Mouse (Mus musculus) forebrain, embryonic 12.5 days (tissue): Measurements from ENCODE around the gene Phlda3. TPM values are rescaled to one million over a fixed set of nuclear protein-coding genes. Genes with fewer than 3 reads are reported as not detected.

Source experiments
- ATAC-seq: fragments of 200-750 bp; cut with Nextera tagmentation; 2 replicates; pipeline ENCODE4 v1.8.0; 2017; ENCODE audit warnings: moderate TSS enrichment; ENCODE audit not compliant: low FRiP score
- H3K27ac ChIP-seq: fragments of 300-500 bp; sonication (generic); 2 replicates; pipeline ENCODE4 v1.5.1; 2016; ENCODE audit warnings: mild to moderate bottlenecking
- H3K27me3 ChIP-seq: fragments of 300-500 bp; sonication (generic); 2 replicates; pipeline ENCODE4 v1.6.1; 2016; ENCODE audit warnings: mild to moderate bottlenecking
- H3K36me3 ChIP-seq: fragments of 300-500 bp; sonication (generic); replicated peaks from 2 replicates; pipeline ENCODE4 v1.6.1; 2016; ENCODE audit warnings: mild to moderate bottlenecking
- H3K4me1 ChIP-seq: fragments of 300-500 bp; sonication (generic); 2 replicates; pipeline ENCODE4 v1.6.1; 2016
- H3K4me2 ChIP-seq: fragments of 300-500 bp; sonication (generic); 2 replicates; pipeline ENCODE4 v1.6.1; 2016; ENCODE audit warnings: mild to moderate bottlenecking, moderate library complexity
- H3K4me3 ChIP-seq: fragments of 300-500 bp; sonication (generic); replicated peaks from 2 replicates; pipeline ENCODE4 v1.5.1; 2016; ENCODE audit warnings: mild to moderate bottlenecking
- H3K9ac ChIP-seq: fragments of 300-500 bp; sonication (generic); 2 replicates; pipeline ENCODE4 v1.6.1; 2016; ENCODE audit warnings: mild to moderate bottlenecking
- H3K9me3 ChIP-seq: fragments of 300-500 bp; sonication (generic); 2 replicates; pipeline ENCODE4 v1.6.1; 2016
- WGBS: fragments of 180-500 bp; shearing (Covaris S2); methylation state at CpG from one replicate; pipeline ENCODE4 v1.1.7; 2016; 5-methylcytosine and 5-hydroxymethylcytosine counted together
- polyA plus RNA-seq: library from polyadenylated mRNA; unstranded; fragments of >200 nt; fragmentation: Nextera tagmentation; extraction: Ambion mirVana; gene quantifications from 2 replicates; pipeline ENCODE4 v1.2.1, GENCODE M21; 2016

Gene Phlda3
- polyA plus RNA-seq, 1 experiment from 2014 or later: 16.9 TPM

GRCm38 (mm10) chr1:135731897-135732684 lies 33.8 kb upstream of the Phlda3 start:
- Histone ChIP-seq H3K4me1 (peaks cover 59% of the 10 kb centered on the region), H3K9ac (no peak overlapping the region), H3K27ac (no peak overlapping the region), H3K27me3 (peaks cover 14% of the 10 kb centered on the region; the same call in 1 of the 2 replicates), H3K36me3 (no peaks in the 10 kb centered on the region), H3K4me2 (0 out of 2 replicates have a peak overlapping the region, but pooled peaks have one; percentile 17), H3K9me3 (no peaks in the 10 kb centered on the region), H3K4me3 (no peak overlapping the region)
- ATAC-seq: peak; percentile 42; the same call in 1 of the 2 replicates
- WGBS: 40% methylated on average over 11 of the region's 11 CpGs

- H3K36me3 ChIP-seq: no peaks in the 10 kb centered on the region
- 0 out of 2 replicates have a peak overlapping the region, but pooled peaks have one; percentile 8 for H3K4me2 ChIP-seq
- no peak for ATAC-seq
- no peak overlapping the region for H3K4me3 ChIP-seq
- H3K9me3 ChIP-seq: no peaks in the 10 kb centered on the region
- peaks cover 47% of the 10 kb centered on the region for H3K4me1 ChIP-seq
- H3K27ac ChIP-seq: no peak overlapping the region
- 37% methylated on average over 5 of the region's 7 CpGs for WGBS
- peaks cover 8% of the 10 kb centered on the region; the same call in 1 of the 2 replicates for H3K27me3 ChIP-seq
- H3K9ac ChIP-seq: no peak overlapping the region
These were observed 31.5 kb upstream of the Phlda3 start for GRCm38 (mm10) chr1:135734225-135734937.

DNA sequence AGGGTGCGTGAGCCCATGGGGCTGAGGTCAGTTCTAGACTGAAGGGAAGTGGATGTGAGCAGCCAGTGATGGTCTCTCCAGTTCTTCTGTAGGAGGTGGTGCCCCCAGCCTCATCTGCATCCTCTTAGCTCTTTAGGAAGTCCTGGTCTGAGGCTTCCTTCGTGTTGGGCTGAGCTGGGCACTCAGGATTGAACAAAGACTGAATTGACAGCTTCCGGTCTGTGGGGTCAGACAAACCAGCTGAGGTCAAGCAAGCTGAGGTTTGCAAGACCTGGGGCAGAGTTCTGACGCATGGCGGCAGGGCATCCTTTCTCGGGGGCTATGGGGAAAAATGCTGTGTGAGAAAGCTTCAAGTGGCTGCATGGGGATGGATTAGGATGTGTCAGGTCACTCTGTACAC lies 30.5 kb upstream of the Phlda3 start:
- H3K4me2 ChIP-seq: no peak overlapping the region
- peaks cover under 1% of the 10 kb centered on the region; the same call in 1 of the 2 replicates for H3K27me3 ChIP-seq
- H3K4me1 ChIP-seq: peaks cover 42% of the 10 kb centered on the region
- no peaks in the 10 kb centered on the region for H3K36me3 ChIP-seq
- ATAC-seq: no peak
- no peak overlapping the region for H3K27ac ChIP-seq
- H3K9me3 ChIP-seq: no peaks in the 10 kb centered on the region
- H3K4me3 ChIP-seq: no peak overlapping the region
- no peak overlapping the region for H3K9ac ChIP-seq
- 47% methylated on average over 6 of the region's 6 CpGs for WGBS

GRCm38 (mm10) chr1:135744987-135745386 lies 20.9 kb upstream of the Phlda3 start:
- no peak for ATAC-seq
- Histone ChIP-seq H3K36me3 (no peaks in the 10 kb centered on the region), H3K27me3 (no peaks in the 10 kb centered on the region), H3K9me3 (no peaks in the 10 kb centered on the region), H3K27ac (no peak overlapping the region), H3K9ac (no peak overlapping the region), H3K4me1 (peaks cover 7% of the 10 kb centered on the region), H3K4me3 (no peak overlapping the region), H3K4me2 (no peak overlapping the region)
- 89% methylated on average over 7 of the region's 7 CpGs for WGBS

GRCm38 (mm10) chr1:135746248-135746647 lies 19.7 kb upstream of the Phlda3 start:
- H3K4me3 ChIP-seq: no peak overlapping the region
- no peaks in the 10 kb centered on the region for H3K27me3 ChIP-seq
- 0 out of 2 replicates have a peak, but pooled peaks cover 6% of the 10 kb centered on the region for H3K36me3 ChIP-seq
- no peak overlapping the region for H3K9ac ChIP-seq
- no peak overlapping the region for H3K4me2 ChIP-seq
- H3K4me1 ChIP-seq: peaks cover 2% of the 10 kb centered on the region
- WGBS: 91% methylated on average over 4 of the region's 4 CpGs
- H3K9me3 ChIP-seq: no peaks in the 10 kb centered on the region
- H3K27ac ChIP-seq: no peak overlapping the region
- ATAC-seq: no peak

DNA sequence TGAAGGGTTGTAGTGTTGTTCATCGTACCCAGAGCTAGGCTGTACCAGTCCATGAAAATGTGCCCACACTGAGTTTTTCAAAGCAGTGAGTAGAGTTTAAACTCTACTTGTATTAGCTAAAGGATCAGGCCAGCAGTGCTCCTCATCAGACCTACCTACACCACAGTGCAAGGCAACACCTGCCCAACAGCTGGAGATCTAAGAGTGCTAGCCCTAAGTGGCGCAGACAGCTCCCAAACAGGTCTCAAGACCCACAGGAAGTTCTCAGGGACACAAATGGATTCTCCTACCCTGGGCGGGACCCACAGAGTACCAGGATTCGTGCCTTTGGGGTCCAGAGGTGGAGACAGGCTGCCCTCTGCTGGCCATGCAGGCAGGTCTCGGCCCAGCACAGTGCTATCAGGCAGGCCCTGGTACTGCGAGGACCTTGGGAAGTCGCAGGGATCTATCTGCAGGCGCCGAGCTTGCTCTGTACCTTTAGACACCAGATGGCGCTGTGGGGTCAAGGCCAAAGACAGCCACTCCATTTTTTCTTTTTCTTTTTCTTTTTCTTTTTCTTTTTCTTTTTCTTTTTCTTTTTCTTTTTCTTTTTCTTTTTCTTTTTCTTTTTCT lies 13.1 kb upstream of the Phlda3 start:
- 14% methylated on average over 10 of the region's 10 CpGs for WGBS
- H3K4me3 ChIP-seq: no peak overlapping the region
- H3K9ac ChIP-seq: no peak overlapping the region
- no peak overlapping the region for H3K27ac ChIP-seq
- H3K9me3 ChIP-seq: no peaks in the 10 kb centered on the region
- peak; percentile 99 for ATAC-seq
- H3K27me3 ChIP-seq: no peaks in the 10 kb centered on the region
- H3K4me2 ChIP-seq: no peak overlapping the region
- peaks cover 3% of the 10 kb centered on the region; the same call in 1 of the 2 replicates for H3K4me1 ChIP-seq
- 0 out of 2 replicates have a peak, but pooled peaks cover 6% of the 10 kb centered on the region for H3K36me3 ChIP-seq

DNA sequence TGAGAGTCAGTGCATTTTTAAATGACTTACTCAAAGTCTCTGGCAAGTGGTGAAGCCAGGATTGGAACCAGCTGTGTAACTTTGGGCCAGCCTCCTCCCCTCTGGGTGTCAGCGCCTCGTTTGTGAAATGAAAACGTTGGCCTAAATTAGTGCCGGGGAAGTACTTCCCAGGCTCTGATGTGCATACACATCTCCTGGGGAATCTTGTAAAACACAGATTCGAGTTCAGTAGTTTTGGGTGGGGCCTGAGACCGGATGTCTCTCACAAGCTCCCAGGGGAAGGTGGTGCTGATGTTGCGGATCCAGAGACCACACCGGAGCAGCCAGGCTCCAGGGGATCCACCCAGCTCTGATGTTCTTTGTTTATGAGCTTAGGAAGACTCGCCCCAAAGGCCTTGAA lies 10.6 kb upstream of the Phlda3 start:
- Histone ChIP-seq H3K27ac (no peak overlapping the region), H3K36me3 (0 out of 2 replicates have a peak, but pooled peaks cover 5% of the 10 kb centered on the region), H3K4me1 (peaks cover 5% of the 10 kb centered on the region; the same call in 1 of the 2 replicates), H3K9ac (no peak overlapping the region), H3K27me3 (no peaks in the 10 kb centered on the region), H3K4me2 (no peak overlapping the region), H3K9me3 (no peaks in the 10 kb centered on the region), H3K4me3 (no peak overlapping the region)
- WGBS: 68% methylated on average over 9 of the region's 9 CpGs
- no peak for ATAC-seq

GRCm38 (mm10) chr1:135755913-135756312 lies 10.0 kb upstream of the Phlda3 start:
- Histone ChIP-seq H3K4me1 (peaks cover 5% of the 10 kb centered on the region; the same call in 1 of the 2 replicates), H3K4me3 (no peak overlapping the region), H3K36me3 (no peaks in the 10 kb centered on the region), H3K4me2 (no peak overlapping the region), H3K9me3 (no peaks in the 10 kb centered on the region), H3K27me3 (no peaks in the 10 kb centered on the region), H3K9ac (no peak overlapping the region), H3K27ac (no peak overlapping the region)
- WGBS: 93% methylated on average over 3 of the region's 3 CpGs
- no peak for ATAC-seq

GRCm38 (mm10) chr1:135757287-135757686 lies 8.6 kb upstream of the Phlda3 start:
- no peak overlapping the region for H3K4me2 ChIP-seq
- H3K4me1 ChIP-seq: peaks cover 5% of the 10 kb centered on the region; the same call in 1 of the 2 replicates
- WGBS: 78% methylated on average over 8 of the region's 8 CpGs
- no peak overlapping the region for H3K4me3 ChIP-seq
- no peak for ATAC-seq
- H3K27ac ChIP-seq: no peak overlapping the region
- no peak overlapping the region for H3K9ac ChIP-seq
- H3K27me3 ChIP-seq: no peaks in the 10 kb centered on the region
- H3K36me3 ChIP-seq: no peaks in the 10 kb centered on the region
- no peaks in the 10 kb centered on the region for H3K9me3 ChIP-seq

DNA sequence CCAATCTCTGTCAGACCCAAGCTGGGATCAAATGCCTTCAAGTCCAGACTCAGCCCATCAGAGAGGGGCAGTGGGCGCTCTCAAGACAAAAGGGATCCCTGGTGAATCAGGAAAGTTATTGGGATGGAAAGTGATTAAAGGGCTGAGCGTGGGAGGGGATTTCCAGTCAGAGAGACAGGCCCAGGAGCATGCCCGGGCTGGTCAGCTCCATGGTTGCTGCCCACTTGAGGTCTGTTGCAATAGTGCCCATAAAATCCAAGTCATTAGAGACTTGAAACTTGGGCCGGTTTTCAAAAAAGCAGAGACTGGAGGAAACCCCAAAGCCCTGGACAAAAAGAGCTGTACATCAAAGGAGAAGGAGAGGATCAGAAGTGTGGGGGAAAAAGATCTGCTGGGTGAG lies 6.2 kb upstream of the Phlda3 start:
- H3K4me2 ChIP-seq: no peak overlapping the region
- H3K27me3 ChIP-seq: peaks cover 6% of the 10 kb centered on the region; the same call in 1 of the 2 replicates
- H3K4me1 ChIP-seq: peaks cover 3% of the 10 kb centered on the region; the same call in 1 of the 2 replicates
- 42% methylated on average over 4 of the region's 4 CpGs for WGBS
- H3K4me3 ChIP-seq: no peak overlapping the region
- ATAC-seq: no peak
- H3K9ac ChIP-seq: no peak overlapping the region
- no peaks in the 10 kb centered on the region for H3K9me3 ChIP-seq
- no peak overlapping the region for H3K27ac ChIP-seq
- no peaks in the 10 kb centered on the region for H3K36me3 ChIP-seq

DNA sequence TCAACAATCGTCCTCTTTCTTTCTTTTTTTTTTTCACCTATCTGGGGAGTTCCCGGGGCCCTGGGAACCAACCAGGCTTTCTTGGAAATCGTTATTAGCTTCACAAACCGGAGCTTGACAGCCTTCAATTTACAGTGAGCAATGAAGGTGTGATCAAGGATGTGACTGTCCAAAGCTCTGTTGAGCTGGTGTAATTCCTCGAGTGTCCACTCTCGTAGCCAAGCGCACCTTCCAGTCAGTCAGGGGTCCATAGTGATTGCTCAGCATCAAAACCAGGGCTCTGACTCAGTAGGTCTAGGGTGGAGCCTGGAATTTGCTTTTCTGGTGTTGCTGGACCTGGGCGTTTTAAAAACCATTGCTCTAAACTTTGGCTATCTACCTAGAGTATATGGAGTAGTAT lies 5.7 kb upstream of the Phlda3 start:
- WGBS: 77% methylated on average over 8 of the region's 8 CpGs
- H3K27me3 ChIP-seq: peaks cover 12% of the 10 kb centered on the region
- H3K27ac ChIP-seq: no peak overlapping the region

GRCm38 (mm10) chr1:135761728-135762127 lies 4.2 kb upstream of the Phlda3 start:
- Histone ChIP-seq H3K4me1 (peaks cover 14% of the 10 kb centered on the region), H3K27ac (no peak overlapping the region), H3K9me3 (no peaks in the 10 kb centered on the region), H3K36me3 (no peaks in the 10 kb centered on the region), H3K9ac (no peak overlapping the region), H3K4me3 (no peak overlapping the region), H3K4me2 (no peak overlapping the region), H3K27me3 (peaks cover 20% of the 10 kb centered on the region)
- no peak for ATAC-seq
- WGBS: 90% methylated on average over 5 of the region's 5 CpGs

More for the DNA sequence above, 5.7 kb upstream of the Phlda3 start:
- Histone ChIP-seq H3K4me3 (no peak overlapping the region), H3K9ac (no peak overlapping the region), H3K4me2 (no peak overlapping the region), H3K9me3 (no peaks in the 10 kb centered on the region), H3K36me3 (no peaks in the 10 kb centered on the region), H3K4me1 (peaks cover 3% of the 10 kb centered on the region; the same call in 1 of the 2 replicates)
- no peak for ATAC-seq
